Mouse (Mus musculus) embryonic facial prominence, embryonic 11.5 days (tissue): Measurements from ENCODE around the gene Crip3. TPM values are rescaled to one million over a fixed set of nuclear protein-coding genes. Genes with fewer than 3 reads are reported as not detected.

Experiments used
- ATAC-seq: fragments of 200-750 bp; cut with Nextera tagmentation; replicated peaks from 2 replicates; pipeline ENCODE4 v1.8.0; 2017; ENCODE audit warnings: low read depth; ENCODE audit not compliant: insufficient number of reproducible peaks, low FRiP score, low TSS enrichment
- DNase-seq: peaks from one replicate; pipeline ENCODE4 v3.0.0-alpha.2; 2015; ENCODE audit warnings: low spot score
- H3K27ac ChIP-seq: fragments of 300-500 bp; sonication (generic); replicated peaks from 2 replicates; pipeline ENCODE4 v1.5.1; 2014; ENCODE audit warnings: mild to moderate bottlenecking, low read depth, low read length, control low read depth
- H3K27me3 ChIP-seq: fragments of 300-500 bp; sonication (generic); 2 replicates; pipeline ENCODE4 v1.6.1; 2014; ENCODE audit warnings: mild to moderate bottlenecking, low read length, moderate library complexity, mixed read lengths; ENCODE audit not compliant: control insufficient read depth, insufficient read depth
- H3K36me3 ChIP-seq: fragments of 300-500 bp; sonication (generic); replicated peaks from 2 replicates; pipeline ENCODE4 v1.6.1; 2014; ENCODE audit warnings: low read depth, mild to moderate bottlenecking, low read length, moderate library complexity, mixed read lengths; ENCODE audit not compliant: control insufficient read depth, insufficient read depth
- H3K4me1 ChIP-seq: fragments of 300-500 bp; sonication (generic); 2 replicates; pipeline ENCODE4 v1.6.1; 2014; ENCODE audit warnings: low read length, mixed read lengths; ENCODE audit not compliant: control insufficient read depth, insufficient read depth
- H3K4me2 ChIP-seq: fragments of 300-500 bp; sonication (generic); 2 replicates; pipeline ENCODE4 v1.6.1; 2014; ENCODE audit warnings: low read depth, mild to moderate bottlenecking, control low read depth, low read length, moderate library complexity
- H3K4me3 ChIP-seq: fragments of 300-500 bp; sonication (generic); 2 replicates; pipeline ENCODE4 v1.5.1; 2014; ENCODE audit warnings: low read depth, low read length, control low read depth
- H3K9ac ChIP-seq: fragments of 300-500 bp; sonication (generic); replicated peaks from 2 replicates; pipeline ENCODE4 v1.6.1; 2014; ENCODE audit warnings: mild to moderate bottlenecking, control low read depth, low read length
- H3K9me3 ChIP-seq: fragments of 300-500 bp; sonication (generic); replicated peaks from 2 replicates; pipeline ENCODE4 v1.6.1; 2016; ENCODE audit warnings: mild to moderate bottlenecking, low read length, inconsistent platforms, mixed read lengths; ENCODE audit not compliant: control insufficient read depth
- WGBS: fragments of 180-500 bp; shearing (Covaris S2); extraction: QIAGEN DNeasy Blood & Tissue Kit; methylation state at CpG from one replicate; pipeline ENCODE4 v1.1.7; 2014; 5-methylcytosine and 5-hydroxymethylcytosine counted together
- polyA plus RNA-seq: library from polyadenylated mRNA; unstranded; fragments of >200 nt; fragmentation: Nextera tagmentation; extraction: Ambion mirVana; gene quantifications from 2 replicates; pipeline ENCODE4 v1.2.1, GENCODE M21; 2014

Crip3 gene
- polyA plus RNA-seq, 1 experiment from 2014 or later = 0.43 TPM

GRCm38 (mm10) chr17:46418628-46419027 is 10.1 kb upstream of the Crip3 start:
- Histone ChIP-seq H3K4me2 (no peak overlapping the region), H3K27me3 (no peaks in the 10 kb centered on the region), H3K9ac (no peak overlapping the region), H3K4me3 (no peak overlapping the region), H3K27ac (no peak overlapping the region), H3K4me1 (no peaks in the 10 kb centered on the region), H3K9me3 (no peaks in the 10 kb centered on the region), H3K36me3 (peaks cover 2% of the 10 kb centered on the region; the same call in 1 of the 2 replicates)
- WGBS = 83% methylated on average over 5 of the region's 5 CpGs
- ATAC-seq (no peak), DNase-seq (no peak)

GRCm38 (mm10) chr17:46419717-46420116 is 9.0 kb upstream of the Crip3 start:
- Histone ChIP-seq H3K36me3 (no peaks in the 10 kb centered on the region), H3K4me1 (no peaks in the 10 kb centered on the region), H3K4me2 (no peak overlapping the region), H3K9me3 (no peaks in the 10 kb centered on the region), H3K9ac (no peak overlapping the region), H3K4me3 (no peak overlapping the region), H3K27ac (no peak overlapping the region), H3K27me3 (no peaks in the 10 kb centered on the region)
- no peak for DNase-seq
- no peak for ATAC-seq

GRCm38 (mm10) chr17:46426496-46426895 is 2.2 kb upstream of the Crip3 start:
- Histone ChIP-seq H3K27ac (no peak overlapping the region), H3K9me3 (no peaks in the 10 kb centered on the region), H3K9ac (no peak overlapping the region), H3K4me3 (no peak overlapping the region), H3K4me1 (no peaks in the 10 kb centered on the region), H3K27me3 (no peaks in the 10 kb centered on the region), H3K36me3 (no peaks in the 10 kb centered on the region), H3K4me2 (no peak overlapping the region)
- ATAC-seq (no peak), DNase-seq (no peak)

- Histone ChIP-seq H3K27ac (no peak overlapping the region), H3K9ac (0 out of 2 replicates have a peak overlapping the region, but pooled peaks have one; percentile 4), H3K27me3 (no peaks in the 10 kb centered on the region), H3K4me3 (no peak overlapping the region), H3K36me3 (no peaks in the 10 kb centered on the region), H3K9me3 (no peaks in the 10 kb centered on the region), H3K4me2 (peak overlapping the region; percentile 43), H3K4me1 (no peaks in the 10 kb centered on the region)
- 3% methylated on average over 17 of the region's 17 CpGs for WGBS
- no peak for DNase-seq
- ATAC-seq = no peak
These were observed 4.9 kb downstream of the Crip3 start for GRCm38 (mm10) chr17:46433627-46434026.

GRCm38 (mm10) chr17:46436672-46437366 is 8.1 kb downstream of the Crip3 start:
- H3K36me3 ChIP-seq = no peaks in the 10 kb centered on the region
- peak; percentile 68 for ATAC-seq
- 0 out of 2 replicates have a peak, but pooled peaks cover under 1% of the 10 kb centered on the region for H3K27me3 ChIP-seq
- no peak overlapping the region for H3K27ac ChIP-seq
- H3K9ac ChIP-seq = no peak overlapping the region
- H3K9me3 ChIP-seq = no peaks in the 10 kb centered on the region
- 29% methylated on average over 23 of the region's 23 CpGs for WGBS
- H3K4me2 ChIP-seq = no peak overlapping the region
- no peaks in the 10 kb centered on the region for H3K4me1 ChIP-seq
- H3K4me3 ChIP-seq = no peak overlapping the region
- DNase-seq = peak; percentile 65

DNA sequence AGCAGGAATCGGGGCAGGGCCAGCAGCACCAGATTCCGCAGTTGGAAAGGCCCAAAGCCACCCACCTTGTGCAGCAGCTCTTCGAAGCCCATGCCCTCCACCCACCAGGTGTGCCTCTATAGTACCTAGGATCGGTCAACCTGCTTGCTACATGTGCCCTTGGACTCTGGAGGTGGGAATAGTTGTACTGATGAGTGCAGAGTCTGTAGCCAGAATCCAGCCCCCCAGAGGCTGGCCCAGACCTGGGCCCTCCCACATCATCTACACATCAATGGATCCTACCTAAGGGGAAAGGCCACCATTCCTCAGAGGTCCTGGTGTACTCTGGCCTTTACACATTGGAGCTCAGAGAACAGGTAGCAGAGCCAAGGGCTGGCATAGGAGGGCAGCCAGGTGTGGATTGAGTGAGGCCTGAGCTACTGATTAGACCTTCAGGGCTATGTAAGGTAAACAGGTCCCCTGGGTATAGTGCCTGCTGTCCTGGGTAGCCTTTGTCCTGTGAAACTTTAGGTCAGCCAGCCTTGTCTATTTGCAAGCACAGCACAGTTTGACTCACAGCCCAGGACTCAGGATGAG is 9.7 kb downstream of the Crip3 start, which contains the start of gene Slc22a7:
Gene Slc22a7, minus strand, starts transcription at position 160 of the 576 bp plus-strand sequence.
- H3K4me1 ChIP-seq = no peaks in the 10 kb centered on the region
- no peak within 1 kb of the TSS for H3K4me3 ChIP-seq
- no peak within 1 kb of the TSS for H3K27ac ChIP-seq
- H3K9me3 ChIP-seq = no peaks in the 10 kb centered on the region
- ATAC-seq (no peak), DNase-seq (no peak)
- peaks cover 15% of the 10 kb centered on the region for H3K27me3 ChIP-seq
- no peak within 1 kb of the TSS for H3K9ac ChIP-seq
- H3K4me2 ChIP-seq = no peak within 1 kb of the TSS
- WGBS = 70% methylated on average over 4 of the region's 4 CpGs
- H3K36me3 ChIP-seq = no peaks in the 10 kb centered on the region

DNA sequence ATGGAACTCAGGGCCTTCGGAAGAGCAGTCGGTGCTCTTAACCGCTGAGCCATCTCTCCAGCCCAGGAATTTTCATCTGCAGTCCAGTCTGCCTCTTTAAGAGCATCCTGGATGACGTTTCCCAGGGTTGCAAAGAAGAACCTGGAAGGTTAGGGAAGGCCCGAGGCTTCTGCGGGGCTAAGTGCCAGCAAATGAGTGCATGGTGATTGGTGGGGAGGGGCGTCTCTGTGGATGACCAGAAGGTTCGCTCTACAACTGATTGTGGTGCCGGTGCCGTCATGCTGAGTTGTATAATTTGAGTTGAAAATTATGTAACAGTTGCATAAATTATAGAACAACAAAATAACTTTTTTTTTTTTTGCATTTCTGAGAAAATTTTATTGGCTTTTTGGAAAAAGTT is 10.4 kb downstream of the Crip3 start:
- peaks cover 23% of the 10 kb centered on the region for H3K27me3 ChIP-seq
- H3K4me1 ChIP-seq = no peaks in the 10 kb centered on the region; the same call in 1 of the 2 replicates
- no peaks in the 10 kb centered on the region for H3K36me3 ChIP-seq
- H3K9ac ChIP-seq = no peak overlapping the region
- H3K4me3 ChIP-seq = no peak overlapping the region
- H3K4me2 ChIP-seq = no peak overlapping the region
- ATAC-seq (no peak), DNase-seq (no peak)
- 92% methylated on average over 10 of the region's 10 CpGs for WGBS
- no peaks in the 10 kb centered on the region for H3K9me3 ChIP-seq
- no peak overlapping the region for H3K27ac ChIP-seq

DNA sequence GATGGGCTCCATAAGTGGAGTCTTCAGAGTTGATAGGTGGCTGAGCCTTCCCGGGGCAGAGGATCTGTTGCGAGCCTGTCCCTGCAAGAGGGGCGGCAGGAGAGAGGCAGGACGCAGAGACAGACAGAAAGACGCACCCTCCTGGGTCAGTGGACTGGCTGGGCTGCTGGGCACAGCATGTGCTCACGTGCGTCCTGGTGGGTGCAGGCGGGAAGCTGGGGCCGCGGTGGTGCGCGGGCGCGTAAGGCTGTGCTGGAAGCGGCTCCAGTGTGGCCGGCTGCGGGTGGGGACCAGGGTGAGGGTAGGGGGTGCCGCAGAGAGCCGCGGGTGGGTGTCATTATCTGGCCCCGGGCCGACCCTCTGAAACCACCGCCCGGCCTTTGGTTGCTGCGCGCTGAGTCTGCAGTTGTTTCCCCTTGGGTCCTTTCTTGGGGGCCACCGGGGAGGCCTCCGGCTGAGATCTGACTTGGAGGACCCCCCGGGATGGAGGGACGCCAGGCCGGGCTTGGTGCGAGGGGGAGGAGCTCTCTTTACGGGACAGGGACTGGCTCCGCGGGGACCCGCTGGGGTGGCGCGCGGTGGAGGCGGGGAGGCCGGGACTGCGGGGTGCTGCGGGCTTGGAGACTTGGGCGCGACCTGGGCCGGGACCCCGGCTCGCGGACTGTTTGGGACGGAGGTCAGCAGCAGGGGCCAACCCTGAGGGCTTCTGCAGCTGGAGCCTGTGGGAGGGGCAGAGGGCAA is 16.3 kb downstream of the Crip3 start:
- no peak for DNase-seq
- under 1% methylated on average over 49 of the region's 50 CpGs for WGBS
- Histone ChIP-seq H3K9me3 (no peaks in the 10 kb centered on the region), H3K4me2 (peak overlapping the region; percentile 68), H3K36me3 (no peaks in the 10 kb centered on the region), H3K9ac (peak overlapping the region; percentile 50), H3K27ac (no peak overlapping the region), H3K27me3 (peaks cover 44% of the 10 kb centered on the region), H3K4me3 (peak overlapping the region; percentile 35), H3K4me1 (no peaks in the 10 kb centered on the region; the same call in 1 of the 2 replicates)
- ATAC-seq = no peak; the same call in 1 of the 2 replicates
